Mouse (Mus musculus) olfactory bulb, adult 2 months (tissue): ENCODE measurements around the gene 1600002K03Rik. TPM values are rescaled to one million over a fixed set of nuclear protein-coding genes. Genes with fewer than 3 reads are reported as not detected.

Experiments used
- H3K27ac ChIP-seq: fragments of 200-500 bp; 2 replicates; pipeline ENCODE4 v1.5.1; 2012; ENCODE audit warnings: low read depth, low read length; ENCODE audit not compliant: insufficient read depth
- H3K4me1 ChIP-seq: fragments of 200-500 bp; 2 replicates; pipeline ENCODE4 v1.6.1; 2012; ENCODE audit warnings: low read length; ENCODE audit not compliant: control insufficient read depth, insufficient read depth
- H3K4me3 ChIP-seq: fragments of 200-500 bp; 2 replicates; pipeline ENCODE4 v1.5.1; 2012; ENCODE audit warnings: mild to moderate bottlenecking, low read depth, low read length, moderate library complexity; ENCODE audit not compliant: insufficient read depth
- CTCF ChIP-seq: fragments of 200-500 bp; IDR thresholded peaks from 2 replicates; pipeline ENCODE4 v1.5.1; 2012; ENCODE audit warnings: low read depth, mild to moderate bottlenecking, low read length, moderate library complexity; ENCODE audit not compliant: insufficient read depth
- POLR2A ChIP-seq: fragments of 200-500 bp; IDR thresholded peaks from 2 replicates; pipeline ENCODE4 v1.6.1; 2012; ENCODE audit warnings: mild to moderate bottlenecking, low read depth, low read length, moderate library complexity; ENCODE audit not compliant: insufficient read depth
- WGBS: fragments of 180-500 bp; shearing (Covaris S2); methylation state at CpG from one replicate; pipeline ENCODE4 v1.1.7; 2018; 5-methylcytosine and 5-hydroxymethylcytosine counted together
- polyA plus RNA-seq: library from polyadenylated mRNA; stranded (reverse); fragments of >200 nt; gene quantifications from 2 replicates; pipeline ENCODE4 v1.2.4, GENCODE M21; 2012; ENCODE audit warnings: low replicate concordance; ENCODE audit not compliant: missing spikeins, insufficient read depth, insufficient read length

The 1600002K03Rik gene
- polyA plus RNA-seq, 1 experiment = not detected

DNA sequence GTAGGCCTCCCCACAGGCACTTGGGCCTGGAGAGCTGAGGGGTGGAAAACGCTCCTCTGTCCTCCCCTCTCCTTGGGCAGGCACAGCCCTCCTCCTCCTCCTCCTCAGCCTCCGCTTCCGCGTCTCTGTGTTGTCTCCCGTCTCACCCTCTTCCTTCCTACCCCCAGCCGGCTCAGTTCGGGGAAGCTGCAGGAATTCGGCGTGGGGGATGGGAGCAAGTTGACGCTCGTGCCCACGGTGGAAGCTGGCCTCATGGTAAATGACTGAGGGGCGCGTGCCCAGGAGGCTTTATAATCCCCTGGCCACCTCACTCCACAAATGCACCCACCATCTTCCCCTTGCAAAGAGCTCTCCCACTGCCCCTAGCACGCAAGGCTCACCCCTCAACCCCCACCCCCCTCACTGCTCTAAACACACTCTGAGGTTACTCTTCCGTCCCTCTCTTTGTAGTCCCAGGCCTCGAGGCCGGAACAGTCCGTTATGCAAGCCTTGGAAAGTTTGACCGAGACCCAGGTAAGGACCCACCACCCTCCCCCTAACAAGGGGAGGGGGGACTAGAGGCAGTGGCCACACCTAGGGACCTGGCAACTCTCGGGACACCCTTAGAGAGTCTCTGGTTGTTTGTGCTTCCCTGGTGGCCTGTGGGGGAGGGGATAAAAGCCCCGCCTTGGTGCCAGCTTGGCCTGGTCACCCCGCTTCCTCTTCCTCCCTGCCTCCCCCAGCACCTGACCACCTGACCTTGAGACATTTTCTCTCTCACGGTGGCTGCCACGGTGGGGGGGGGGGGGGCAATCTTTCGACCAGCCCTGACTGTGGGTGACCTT lies 21.3 kb upstream of the 1600002K03Rik start:
- peak overlapping the region; percentile 87 for H3K4me3 ChIP-seq
- H3K4me1 ChIP-seq = peaks cover 54% of the 10 kb centered on the region
- H3K27ac ChIP-seq = peak overlapping the region; percentile 88
- 2% methylated on average over 26 of the region's 26 CpGs for WGBS
- TF ChIP-seq CTCF = no peak
- TF ChIP-seq POLR2A = no peak; the same call in 1 of the 2 replicates

DNA sequence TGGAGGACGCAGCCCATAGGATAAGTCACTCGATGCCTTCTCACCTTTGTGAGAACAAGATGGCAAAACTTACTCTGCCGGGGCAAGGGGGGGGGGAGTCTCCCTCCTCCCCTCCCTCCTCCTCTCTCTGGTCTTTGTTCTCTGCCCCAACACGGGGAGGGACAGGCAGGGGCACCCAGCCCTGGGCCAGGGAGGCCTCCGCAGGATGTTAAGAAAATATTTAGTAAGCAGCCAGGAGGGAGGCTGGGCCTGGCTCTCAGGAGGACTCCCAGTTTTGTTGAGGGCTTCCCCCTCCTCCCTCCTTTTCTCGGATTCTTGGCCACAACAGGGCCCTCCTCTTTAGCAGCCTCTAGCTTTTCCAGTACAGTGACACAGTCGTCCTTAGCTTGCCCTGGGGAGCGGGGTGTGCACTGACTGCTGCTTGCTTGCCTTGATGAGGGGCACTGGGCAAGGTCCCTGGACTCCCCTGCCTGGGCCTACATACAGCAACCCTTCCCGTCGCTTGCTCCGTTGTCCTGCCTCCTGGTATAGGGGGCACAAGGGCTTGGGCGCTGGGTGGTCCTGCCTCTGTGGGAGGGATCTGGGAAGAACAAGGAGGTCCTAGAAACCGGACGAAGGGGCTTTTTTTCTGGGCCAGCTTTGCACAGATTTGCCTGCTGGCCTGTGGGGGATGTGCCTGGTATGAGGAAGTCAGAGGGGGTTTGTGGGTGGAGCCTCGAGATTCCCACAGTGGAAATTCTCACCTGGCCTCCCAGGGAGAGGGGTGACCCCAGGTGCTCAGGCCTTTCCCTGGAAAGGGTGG lies 20.5 kb upstream of the 1600002K03Rik start:
- peak overlapping the region; percentile 88 for H3K27ac ChIP-seq
- TF ChIP-seq CTCF (no peak), POLR2A (no peak)
- 4% methylated on average over 15 of the region's 15 CpGs for WGBS
- peak overlapping the region; percentile 87 for H3K4me3 ChIP-seq
- H3K4me1 ChIP-seq = peaks cover 56% of the 10 kb centered on the region

DNA sequence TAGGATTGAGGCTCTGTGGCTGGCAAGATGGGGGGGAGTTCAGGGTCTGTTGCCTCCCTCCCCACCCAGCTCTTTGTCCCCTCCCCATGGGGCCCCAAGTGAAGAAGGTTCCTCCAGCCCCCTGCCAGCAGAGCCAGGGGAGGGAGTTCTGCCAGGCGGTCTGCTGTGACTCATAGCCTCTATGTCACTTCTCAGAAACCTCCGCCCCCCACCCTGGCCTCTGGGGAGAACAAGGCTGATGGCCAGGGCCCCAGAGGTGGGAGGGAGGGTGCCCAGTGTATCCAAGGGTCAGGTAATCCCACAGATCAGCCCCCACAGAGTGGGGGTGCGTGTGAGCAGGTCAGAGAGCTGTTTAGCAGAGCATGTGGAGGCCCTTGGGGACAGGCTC lies 19.9 kb upstream of the 1600002K03Rik start:
- TF ChIP-seq CTCF (no peak), POLR2A (no peak)
- peak overlapping the region; percentile 87 for H3K4me3 ChIP-seq
- H3K4me1 ChIP-seq = peaks cover 54% of the 10 kb centered on the region
- WGBS = 13% methylated on average over 3 of the region's 3 CpGs
- peak overlapping the region; percentile 88 for H3K27ac ChIP-seq

DNA sequence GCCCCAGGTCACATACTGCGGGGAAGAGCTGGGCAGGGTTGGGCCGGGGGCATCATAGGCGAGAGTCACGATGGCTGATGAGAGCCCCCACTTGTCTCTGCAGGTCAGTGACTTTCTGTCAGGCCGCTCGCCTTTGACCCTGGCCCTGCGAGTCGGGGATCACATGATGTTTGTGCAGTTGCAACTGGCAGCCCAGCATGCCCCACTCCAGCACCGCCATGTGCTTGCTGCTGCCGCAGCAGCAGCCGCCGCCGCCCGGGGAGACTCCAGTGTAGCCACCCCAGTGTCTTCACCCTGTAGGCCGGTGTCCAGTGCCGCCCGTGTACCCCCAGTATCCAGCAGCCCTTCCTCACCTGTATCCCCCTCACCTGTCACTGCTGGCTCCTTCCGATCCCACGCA lies 19.0 kb upstream of the 1600002K03Rik start:
- TF ChIP-seq POLR2A (no peak), CTCF (no peak)
- Histone ChIP-seq H3K4me1 (peaks cover 60% of the 10 kb centered on the region), H3K27ac (no peak overlapping the region; the same call in 1 of the 2 replicates), H3K4me3 (no peak overlapping the region)
- 74% methylated on average over 19 of the region's 19 CpGs for WGBS

DNA sequence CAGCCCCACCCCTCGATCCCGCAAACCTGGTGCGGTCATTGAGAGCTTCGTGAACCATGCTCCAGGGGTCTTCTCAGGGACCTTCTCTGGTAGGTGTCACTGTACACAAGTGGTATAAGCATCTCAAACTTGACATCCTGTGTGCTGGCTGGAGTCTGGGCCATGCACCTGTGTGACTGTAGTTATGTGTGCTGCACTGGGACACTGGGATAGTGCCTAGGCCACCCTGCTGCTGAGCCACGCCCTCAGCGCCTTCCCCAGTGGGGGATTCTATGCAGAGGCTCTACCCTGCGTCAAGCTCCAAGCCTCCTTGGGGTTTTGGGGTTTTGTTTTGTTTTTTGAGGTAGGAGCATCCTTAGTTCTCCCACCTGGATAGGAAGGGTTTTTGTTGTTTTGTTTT lies 18.4 kb upstream of the 1600002K03Rik start:
- WGBS = 75% methylated on average over 7 of the region's 7 CpGs
- peaks cover 66% of the 10 kb centered on the region for H3K4me1 ChIP-seq
- no peak overlapping the region for H3K4me3 ChIP-seq
- no peak for TF ChIP-seq POLR2A
- TF ChIP-seq CTCF = no peak
- no peak overlapping the region for H3K27ac ChIP-seq

DNA sequence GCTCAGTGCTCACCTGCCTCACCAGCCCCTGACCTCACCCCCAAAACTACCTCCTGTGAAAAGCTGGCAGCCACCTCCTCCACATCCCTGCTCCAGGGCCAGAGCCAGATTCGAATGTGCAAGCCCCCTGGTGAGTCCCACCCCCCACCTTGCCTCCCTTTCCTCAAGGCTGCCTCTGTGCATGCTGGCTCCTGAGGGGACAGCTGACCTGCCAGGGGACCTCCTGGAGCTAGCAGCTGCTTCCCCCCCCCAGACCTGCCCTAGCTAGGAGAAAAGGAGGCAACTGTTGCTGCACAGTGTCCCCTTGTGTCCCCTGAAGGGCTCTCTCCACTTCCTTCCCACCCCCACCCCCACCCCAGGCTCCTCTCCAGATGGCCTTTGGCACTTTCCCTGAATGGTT lies 17.5 kb upstream of the 1600002K03Rik start:
- TF ChIP-seq CTCF (no peak), POLR2A (no peak)
- Histone ChIP-seq H3K4me3 (no peak overlapping the region), H3K4me1 (peaks cover 73% of the 10 kb centered on the region), H3K27ac (no peak overlapping the region)
- 19% methylated on average over 1 of the region's 1 CpGs for WGBS

DNA sequence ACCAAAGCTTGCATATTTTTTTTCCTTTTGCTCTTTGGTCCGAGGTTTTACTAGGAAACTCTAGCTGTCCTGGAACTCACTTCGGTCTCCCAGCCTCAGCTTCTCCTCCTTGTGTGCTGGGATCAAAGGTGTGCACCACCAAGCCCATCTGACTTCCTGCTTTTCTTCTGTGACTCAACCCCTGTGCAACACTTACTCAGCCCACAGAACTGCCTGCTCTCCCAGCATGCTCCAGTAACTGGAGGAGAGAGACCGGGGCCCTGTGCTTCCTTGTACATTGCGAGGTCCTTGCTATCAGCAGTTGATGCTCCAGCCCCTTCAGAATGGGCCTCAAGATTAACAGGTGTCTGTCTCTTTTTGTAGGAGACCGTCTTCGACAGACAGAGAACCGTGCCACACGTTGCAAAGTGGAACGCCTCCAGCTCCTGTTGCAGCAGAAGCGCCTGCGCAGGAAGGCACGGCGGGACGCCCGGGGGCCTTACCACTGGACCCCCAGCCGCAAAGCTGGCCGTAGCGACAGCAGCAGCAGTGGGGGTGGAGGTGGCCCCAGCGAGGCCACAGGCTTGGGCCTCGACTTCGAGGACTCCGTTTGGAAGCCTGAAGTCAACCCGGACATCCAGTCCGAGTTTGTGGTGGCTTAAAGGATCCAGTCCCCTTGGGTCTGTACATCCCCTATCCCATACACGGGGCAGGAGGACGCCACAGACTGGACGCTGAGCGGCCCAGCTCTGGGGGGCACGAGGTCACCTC lies 16.6 kb upstream of the 1600002K03Rik start:
- WGBS = 73% methylated on average over 29 of the region's 29 CpGs
- Histone ChIP-seq H3K27ac (peak overlapping the region; percentile 38; the same call in 1 of the 2 replicates), H3K4me1 (peaks cover 80% of the 10 kb centered on the region), H3K4me3 (no peak overlapping the region)
- TF ChIP-seq POLR2A = no peak
- no peak for TF ChIP-seq CTCF

DNA sequence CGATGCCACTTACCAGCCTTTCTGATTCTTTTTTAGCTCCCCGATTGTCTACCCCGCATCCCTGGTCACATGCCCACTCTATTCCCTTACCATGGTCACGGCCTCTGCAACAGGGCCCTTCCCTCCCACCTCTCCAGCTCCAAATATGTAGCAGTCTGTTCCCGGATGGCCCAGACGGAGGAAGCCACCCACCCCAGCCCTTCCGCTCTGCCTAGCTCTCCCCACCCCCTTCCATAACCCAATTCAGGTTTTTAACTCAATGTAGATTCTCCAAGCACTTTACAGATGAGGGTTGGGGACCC lies 16.0 kb upstream of the 1600002K03Rik start:
- Histone ChIP-seq H3K4me1 (peaks cover 79% of the 10 kb centered on the region), H3K27ac (peak overlapping the region; percentile 38; the same call in 1 of the 2 replicates), H3K4me3 (no peak overlapping the region)
- no peak for TF ChIP-seq POLR2A
- no peak for TF ChIP-seq CTCF
- WGBS = 40% methylated on average over 7 of the region's 7 CpGs
